Mouse (Mus musculus) liver, postnatal 0 days (tissue): ENCODE data around the gene 4930438A08Rik. TPM values are rescaled to one million over a fixed set of nuclear protein-coding genes. Genes with fewer than 3 reads are reported as not detected.
A peak's percentile ranks its signal among the peaks of the same experiment; 100 is the strongest.

ENCODE experiments used
- ATAC-seq: fragments of 200-750 bp; cut with Nextera tagmentation; 2 replicates; pipeline ENCODE4 v1.8.0; 2017; ENCODE audit warnings: mild to moderate bottlenecking, moderate library complexity
- DNase-seq: peaks from one replicate; pipeline ENCODE4 v3.0.0-alpha.2; 2016
- H3K27ac ChIP-seq: fragments of 300-500 bp; sonication (generic); 2 replicates; pipeline ENCODE4 v1.5.1; 2014; ENCODE audit warnings: antibody characterized with exemption, moderate library complexity, mild to moderate bottlenecking, low read depth
- H3K27me3 ChIP-seq: fragments of 300-500 bp; sonication (generic); 2 replicates; pipeline ENCODE4 v1.6.1; 2014; ENCODE audit warnings: low read length, control low read depth, mixed read lengths; ENCODE audit not compliant: insufficient read depth
- H3K36me3 ChIP-seq: fragments of 300-500 bp; sonication (generic); replicated peaks from 2 replicates; pipeline ENCODE4 v1.6.1; 2014; ENCODE audit warnings: mild to moderate bottlenecking, control low read depth, low read length, moderate library complexity, mixed read lengths; ENCODE audit not compliant: insufficient read depth
- H3K4me1 ChIP-seq: fragments of 300-500 bp; sonication (generic); 2 replicates; pipeline ENCODE4 v1.6.1; 2014; ENCODE audit warnings: antibody characterized with exemption, mild to moderate bottlenecking, control low read depth; ENCODE audit not compliant: insufficient read depth
- H3K4me2 ChIP-seq: fragments of 300-500 bp; sonication (generic); 2 replicates; pipeline ENCODE4 v1.6.1; 2014; ENCODE audit warnings: low read depth, mild to moderate bottlenecking, low read length, moderate library complexity, mixed read lengths
- H3K4me3 ChIP-seq: fragments of 300-500 bp; sonication (generic); 2 replicates; pipeline ENCODE4 v1.5.1; 2014; ENCODE audit warnings: low read depth, low read length
- H3K9ac ChIP-seq: fragments of 300-500 bp; sonication (generic); replicated peaks from 2 replicates; pipeline ENCODE4 v1.6.1; 2014; ENCODE audit warnings: mild to moderate bottlenecking, moderate library complexity
- H3K9me3 ChIP-seq: fragments of 300-500 bp; sonication (generic); 2 replicates; pipeline ENCODE4 v1.6.1; 2016; ENCODE audit warnings: mild to moderate bottlenecking, control low read depth, low read length, mixed read lengths
- CTCF ChIP-seq: sonication (generic); IDR thresholded peaks from 2 replicates; pipeline ENCODE4 v1.5.1; 2016; ENCODE audit warnings: antibody characterized with exemption, low read depth
- EP300 ChIP-seq: IDR thresholded peaks from 2 replicates; pipeline ENCODE4 v1.6.1; 2016; ENCODE audit warnings: antibody characterized with exemption, low read depth, mild to moderate bottlenecking
- WGBS: fragments of 180-500 bp; shearing (Covaris S2); extraction: QIAGEN DNeasy Blood & Tissue Kit; methylation state at CpG from one replicate; pipeline ENCODE4 v1.1.7; 2014; ENCODE audit not compliant: insufficient replicate concordance; 5-methylcytosine and 5-hydroxymethylcytosine counted together
- polyA plus RNA-seq: library from polyadenylated mRNA; unstranded; fragments of >200 nt; fragmentation: Nextera tagmentation; extraction: Ambion mirVana; gene quantifications from 2 replicates; pipeline ENCODE4 v1.2.1, GENCODE M21; 2015

The 4930438A08Rik gene
- polyA plus RNA-seq, 1 experiment from 2014 or later: 7.0 TPM

DNA sequence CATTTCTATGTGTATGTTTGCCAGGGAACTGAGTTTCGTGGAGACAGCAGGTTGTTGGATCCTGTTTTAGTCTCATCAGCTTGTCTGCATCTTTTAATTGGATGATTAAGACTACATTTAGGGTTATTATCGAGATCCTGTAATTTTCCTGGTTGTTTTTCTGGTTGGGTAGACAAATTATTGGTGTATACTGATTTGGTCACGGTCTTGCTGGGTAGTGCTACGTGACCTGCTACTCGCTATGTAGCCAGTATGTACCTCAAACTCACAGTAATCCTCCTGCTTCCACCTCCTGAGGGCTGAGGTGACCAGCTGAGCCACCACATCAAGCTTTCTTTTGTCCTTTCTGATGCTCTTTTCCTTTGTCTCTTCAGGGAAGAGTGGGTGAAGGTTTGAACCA, 16.8 kb upstream of the 4930438A08Rik start:
- no peaks in the 10 kb centered on the region for H3K9me3 ChIP-seq
- no peak overlapping the region for H3K4me2 ChIP-seq
- ATAC-seq (no peak), DNase-seq (no peak)
- no peak overlapping the region for H3K9ac ChIP-seq
- no peaks in the 10 kb centered on the region for H3K27me3 ChIP-seq
- H3K36me3 ChIP-seq: no peaks in the 10 kb centered on the region
- no peak overlapping the region for H3K4me3 ChIP-seq
- WGBS: 75% methylated on average over 5 of the region's 5 CpGs
- TF ChIP-seq CTCF: no peak
- TF ChIP-seq EP300: no peak
- H3K27ac ChIP-seq: no peak overlapping the region
- no peaks in the 10 kb centered on the region for H3K4me1 ChIP-seq

GRCm38 (mm10) chr11:58260156-58260555, 14.4 kb upstream of the 4930438A08Rik start:
- no peaks in the 10 kb centered on the region for H3K9me3 ChIP-seq
- no peak overlapping the region for H3K4me3 ChIP-seq
- no peaks in the 10 kb centered on the region for H3K4me1 ChIP-seq
- no peaks in the 10 kb centered on the region for H3K36me3 ChIP-seq
- H3K27ac ChIP-seq: peak overlapping the region; percentile 60; the same call in 1 of the 2 replicates
- ATAC-seq: no peak
- DNase-seq: no peak
- H3K9ac ChIP-seq: no peak overlapping the region
- H3K4me2 ChIP-seq: no peak overlapping the region
- 64% methylated on average over 4 of the region's 4 CpGs for WGBS
- no peaks in the 10 kb centered on the region for H3K27me3 ChIP-seq
- TF ChIP-seq EP300: no peak
- no peak for TF ChIP-seq CTCF

DNA sequence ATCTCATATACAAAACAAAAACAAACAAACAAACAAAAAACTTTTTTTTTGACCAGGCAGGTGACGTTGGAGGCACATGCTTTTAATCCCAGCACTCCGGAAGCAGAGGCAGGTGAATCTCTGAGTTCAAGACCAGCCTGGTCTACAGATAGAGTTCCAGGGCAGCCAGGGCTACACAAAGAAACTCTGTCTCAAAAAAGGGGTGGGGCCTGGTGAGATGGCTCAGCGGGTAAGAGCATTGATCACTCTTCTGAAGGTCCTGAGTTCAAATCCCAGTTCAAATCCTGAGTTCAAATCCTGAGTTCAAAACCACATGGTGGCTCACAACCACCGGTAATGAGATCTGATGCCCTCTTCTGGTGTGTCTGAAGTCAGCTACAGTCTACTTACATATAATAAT, 12.8 kb upstream of the 4930438A08Rik start:
- ATAC-seq: no peak
- 75% methylated on average over 4 of the region's 4 CpGs for WGBS
- Histone ChIP-seq H3K4me1 (no peaks in the 10 kb centered on the region), H3K27me3 (no peaks in the 10 kb centered on the region), H3K9ac (no peak overlapping the region), H3K36me3 (no peaks in the 10 kb centered on the region), H3K27ac (no peak overlapping the region), H3K9me3 (no peaks in the 10 kb centered on the region), H3K4me2 (no peak overlapping the region), H3K4me3 (no peak overlapping the region)
- TF ChIP-seq CTCF (no peak), EP300 (no peak)
- DNase-seq: no peak

DNA sequence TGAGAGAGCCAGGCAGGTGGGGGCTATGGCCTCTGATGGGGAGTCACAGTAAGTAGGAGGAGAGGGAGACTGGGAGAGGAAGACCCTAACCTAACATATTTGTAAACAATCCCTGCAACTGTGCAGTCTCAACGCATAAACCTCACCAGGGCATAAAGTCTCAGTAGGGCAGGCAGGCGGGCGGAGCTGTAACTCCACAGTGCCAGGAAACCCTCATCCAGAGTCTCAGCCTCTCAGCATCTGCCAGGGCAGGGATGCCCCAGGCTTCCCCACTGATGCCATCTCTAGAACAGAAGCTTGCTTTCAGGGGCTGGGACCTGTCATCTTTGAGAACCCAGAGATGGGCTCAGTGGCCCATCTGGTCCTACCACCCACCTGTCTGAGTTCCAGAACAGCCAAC, 12.3 kb upstream of the 4930438A08Rik start:
- Histone ChIP-seq H3K36me3 (no peaks in the 10 kb centered on the region), H3K27me3 (no peaks in the 10 kb centered on the region), H3K4me1 (no peaks in the 10 kb centered on the region), H3K27ac (no peak overlapping the region), H3K4me3 (no peak overlapping the region), H3K9me3 (no peaks in the 10 kb centered on the region), H3K4me2 (no peak overlapping the region), H3K9ac (no peak overlapping the region)
- ATAC-seq (no peak), DNase-seq (no peak)
- WGBS: 78% methylated on average over 3 of the region's 3 CpGs
- no peak for TF ChIP-seq EP300
- TF ChIP-seq CTCF: no peak

DNA sequence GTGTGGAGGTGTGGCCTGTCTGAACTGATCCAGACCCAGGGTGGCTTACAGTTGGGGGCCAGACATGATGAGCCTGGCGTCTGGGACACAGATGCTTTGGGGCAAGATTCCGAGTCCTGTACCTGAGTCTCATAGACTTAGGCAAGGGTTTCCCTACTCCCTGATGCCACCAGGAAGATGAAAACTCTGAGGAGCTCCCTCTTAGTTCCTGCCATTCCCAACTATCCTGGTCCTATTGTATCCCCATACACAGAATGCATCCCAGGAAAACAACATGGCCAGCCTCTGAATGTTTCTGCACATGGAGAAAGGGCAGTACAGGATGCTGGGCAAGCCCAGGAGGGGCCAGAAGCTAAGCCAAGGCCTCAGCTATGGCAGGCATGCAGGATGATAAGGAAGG, 11.1 kb upstream of the 4930438A08Rik start:
- no peak for TF ChIP-seq EP300
- TF ChIP-seq CTCF: no peak
- no peak for DNase-seq
- WGBS: 76% methylated on average over 2 of the region's 2 CpGs
- Histone ChIP-seq H3K4me2 (no peak overlapping the region), H3K9ac (no peak overlapping the region), H3K4me1 (no peaks in the 10 kb centered on the region), H3K4me3 (no peak overlapping the region), H3K27ac (no peak overlapping the region), H3K9me3 (no peaks in the 10 kb centered on the region), H3K36me3 (no peaks in the 10 kb centered on the region), H3K27me3 (no peaks in the 10 kb centered on the region)
- no peak for ATAC-seq

DNA sequence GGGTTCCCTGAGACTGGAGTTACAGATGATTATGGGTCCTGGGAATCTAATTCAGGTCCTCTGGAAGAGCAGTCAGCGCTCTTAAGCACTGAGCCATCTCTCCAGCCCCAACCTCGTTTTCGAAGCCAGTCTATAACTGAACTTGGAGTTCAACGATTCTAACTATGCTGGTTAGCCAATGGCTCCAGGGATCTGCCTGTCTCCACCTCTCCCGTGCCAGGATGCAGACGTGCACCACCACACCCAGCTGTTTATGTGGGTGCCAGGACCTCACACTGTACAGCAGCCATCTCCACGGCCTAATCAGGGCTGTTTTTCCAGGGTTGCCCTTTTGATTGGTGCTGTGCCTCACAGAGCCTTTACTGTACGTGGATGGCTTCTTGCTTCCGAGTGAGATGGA, 10.1 kb upstream of the 4930438A08Rik start:
- Histone ChIP-seq H3K27ac (no peak overlapping the region), H3K9ac (no peak overlapping the region), H3K27me3 (no peaks in the 10 kb centered on the region), H3K4me3 (no peak overlapping the region), H3K4me1 (no peaks in the 10 kb centered on the region), H3K36me3 (no peaks in the 10 kb centered on the region), H3K9me3 (no peaks in the 10 kb centered on the region), H3K4me2 (no peak overlapping the region)
- WGBS: 73% methylated on average over 9 of the region's 9 CpGs
- no peak for ATAC-seq
- TF ChIP-seq EP300: no peak
- TF ChIP-seq CTCF: no peak
- DNase-seq: no peak

DNA sequence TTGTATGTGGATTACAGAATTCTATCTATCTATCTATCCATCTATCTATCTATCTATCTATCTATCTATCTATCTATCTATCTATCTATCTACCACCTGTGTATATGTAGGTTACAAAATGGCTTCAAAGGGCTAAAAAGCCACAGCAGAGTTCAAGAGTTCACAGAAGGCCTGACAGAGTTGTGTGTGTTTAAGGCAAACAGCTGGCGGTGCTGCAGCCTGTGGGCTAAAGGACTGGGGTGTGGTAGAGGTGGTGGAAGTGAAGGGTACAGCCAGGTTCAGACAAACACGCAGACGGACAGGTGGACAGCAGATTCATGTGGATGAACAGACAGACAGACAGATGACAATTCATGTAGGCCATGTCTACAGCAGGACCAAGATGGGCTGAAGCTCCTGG, 6.3 kb upstream of the 4930438A08Rik start:
- H3K9me3 ChIP-seq: no peaks in the 10 kb centered on the region
- TF ChIP-seq CTCF: 0 out of 2 replicates have a peak, but pooled peaks have one; percentile 4
- TF ChIP-seq EP300: no peak
- DNase-seq: no peak
- no peaks in the 10 kb centered on the region for H3K36me3 ChIP-seq
- no peak overlapping the region for H3K4me3 ChIP-seq
- no peaks in the 10 kb centered on the region for H3K27me3 ChIP-seq
- no peak overlapping the region for H3K9ac ChIP-seq
- H3K4me2 ChIP-seq: no peak overlapping the region
- H3K4me1 ChIP-seq: no peaks in the 10 kb centered on the region
- 65% methylated on average over 3 of the region's 3 CpGs for WGBS
- H3K27ac ChIP-seq: no peak overlapping the region
- peak; percentile 85 for ATAC-seq
